Mouse (Mus musculus) Muller cell, postnatal 12 days (primary cell): ENCODE measurements at regions not wholly inside any gene's neighbourhood (a gene's known extent, or its start where the extent isn't known, plus 50 kb on each side); places are given as distances from the start of the nearest gene placed in this dataset.

Source experiments
- DNase-seq: peaks from one replicate; pipeline ENCODE4 v3.0.0-alpha.2; 2015; ENCODE audit errors: inconsistent ontology term

- DNase-seq, result peak; percentile 7
Observed at GRCm38 (mm10) chr14:118318524-118318923, 51.8 kb downstream of the Gm9376 start.

GRCm38 (mm10) chr14:118320101-118320500, 53.3 kb downstream of the Gm9376 start:
- DNase-seq, result no peak

GRCm38 (mm10) chr14:118321083-118321482, 54.3 kb downstream of the Gm9376 start:
- no peak for DNase-seq

GRCm38 (mm10) chr14:118322003-118322821, 55.5 kb downstream of the Gm9376 start:
- no peak for DNase-seq

- no peak for DNase-seq
Observed at GRCm38 (mm10) chr14:118322865-118323264, 56.1 kb downstream of the Gm9376 start.

- no peak for DNase-seq
Observed at GRCm38 (mm10) chr14:118338071-118338470, 71.3 kb downstream of the Gm9376 start.

GRCm38 (mm10) chr14:118362931-118363330, 96.2 kb downstream of the Gm9376 start:
- DNase-seq, result no peak

DNA sequence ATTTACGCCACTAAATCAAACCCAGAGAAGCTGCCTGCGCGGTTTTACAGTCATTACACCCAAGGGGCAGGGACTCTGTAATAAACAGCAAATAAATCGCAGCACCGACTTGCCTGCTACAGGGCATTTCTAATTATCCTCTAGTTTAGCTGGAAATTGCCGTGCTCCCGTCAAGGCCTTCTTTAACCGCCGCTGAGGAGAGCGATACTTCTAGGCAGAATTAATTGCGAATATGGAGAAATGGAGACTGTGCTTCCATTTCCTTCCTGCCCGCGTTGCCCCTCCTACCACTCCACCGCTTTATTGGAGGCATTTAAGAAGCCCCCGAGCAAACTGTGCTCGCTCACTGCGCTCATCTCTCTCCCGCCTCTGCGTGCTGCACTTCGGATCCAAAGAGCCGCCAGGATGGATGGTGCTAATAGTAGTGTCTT, 96.6 kb downstream of the Gm9376 start:
- DNase-seq, result no peak

- DNase-seq, result peak; percentile 29
Observed at GRCm38 (mm10) chr14:118366522-118366921, 99.8 kb downstream of the Gm9376 start.

- DNase-seq, result no peak
Observed at GRCm38 (mm10) chr14:118368619-118369431, 102.1 kb downstream of the Gm9376 start.

DNA sequence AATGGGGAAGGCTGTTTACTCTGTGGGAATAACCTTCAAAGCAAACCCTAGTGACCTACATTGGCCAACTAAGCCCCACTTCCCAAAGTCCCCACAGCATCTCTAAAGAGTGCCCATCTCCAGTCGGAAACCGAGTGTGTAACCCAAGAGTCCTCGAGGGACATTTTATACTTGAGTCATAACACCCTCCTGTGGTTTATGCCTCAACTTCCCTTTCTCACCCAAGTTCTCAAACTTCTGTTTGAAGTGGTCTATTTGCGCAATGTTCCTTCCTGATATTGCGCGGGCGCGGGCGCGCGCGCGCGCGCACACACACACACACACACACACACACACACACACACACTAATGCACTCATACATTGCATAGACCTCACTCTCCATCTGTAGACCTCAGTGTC, 104.6 kb downstream of the Gm9376 start:
- no peak for DNase-seq

DNA sequence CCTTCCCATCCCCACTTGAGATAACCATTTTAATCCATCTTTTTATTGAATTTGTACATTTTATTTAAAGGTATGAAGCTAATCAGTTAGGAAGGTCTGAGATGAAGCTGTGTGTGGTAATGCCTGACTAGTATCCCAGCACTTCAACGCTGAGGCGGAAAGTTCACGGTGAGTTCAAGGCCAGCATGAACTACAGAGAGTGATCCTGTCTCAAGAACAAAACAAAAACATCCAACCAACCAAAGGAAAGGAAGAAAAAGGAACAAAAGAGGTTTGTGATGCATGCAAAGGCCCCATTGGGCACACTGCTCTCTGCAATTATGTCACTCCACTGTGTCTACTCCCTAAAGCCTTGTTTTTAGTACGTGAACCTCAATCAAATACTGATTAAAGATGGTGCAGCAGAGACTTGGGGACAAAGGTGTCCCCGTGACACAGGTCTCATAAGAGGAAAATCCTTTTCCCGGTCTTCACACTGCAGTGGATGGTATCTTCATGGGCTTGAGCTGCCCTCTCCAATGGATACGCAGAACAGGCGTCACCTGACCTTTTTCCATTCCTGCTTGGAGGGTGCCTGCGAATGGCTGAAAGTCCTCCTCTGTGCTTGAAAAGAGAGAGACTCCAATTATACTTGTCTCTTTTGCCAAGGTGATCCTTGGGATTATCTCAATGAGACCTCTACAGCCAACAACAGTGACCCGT, 108.2 kb downstream of the Gm9376 start:
- no peak for DNase-seq

- DNase-seq, result no peak
Observed at GRCm38 (mm10) chr14:118375641-118376040, 108.9 kb downstream of the Gm9376 start.

- DNase-seq, result no peak
Observed at GRCm38 (mm10) chr14:118379624-118380023, 112.9 kb downstream of the Gm9376 start.

- no peak for DNase-seq
Observed at GRCm38 (mm10) chr14:118385529-118385932, 118.8 kb downstream of the Gm9376 start.

DNA sequence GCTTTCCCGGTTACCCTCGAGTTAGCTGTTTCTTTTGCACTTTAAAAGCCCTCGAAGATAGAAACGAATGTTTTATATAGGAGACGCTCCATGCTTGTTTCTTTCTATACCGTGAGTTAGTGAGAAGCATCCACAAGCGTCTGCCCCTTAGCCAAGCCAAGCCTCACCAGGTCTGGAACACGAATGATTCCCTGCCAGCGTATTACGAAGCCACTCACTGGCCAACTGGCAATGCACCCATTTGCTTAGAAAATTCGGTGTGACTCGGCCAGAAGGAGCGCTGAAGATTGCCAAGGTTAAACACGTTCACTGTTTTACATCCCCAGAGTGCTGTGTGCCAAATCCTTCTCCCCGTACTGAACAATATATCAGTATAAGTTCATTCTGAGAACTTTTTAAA, 121.3 kb downstream of the Gm9376 start:
- no peak for DNase-seq

GRCm38 (mm10) chr14:118390790-118391189, 124.0 kb downstream of the Gm9376 start:
- DNase-seq, result no peak

GRCm38 (mm10) chr14:118391561-118391960, 124.8 kb downstream of the Gm9376 start:
- DNase-seq, result no peak

DNA sequence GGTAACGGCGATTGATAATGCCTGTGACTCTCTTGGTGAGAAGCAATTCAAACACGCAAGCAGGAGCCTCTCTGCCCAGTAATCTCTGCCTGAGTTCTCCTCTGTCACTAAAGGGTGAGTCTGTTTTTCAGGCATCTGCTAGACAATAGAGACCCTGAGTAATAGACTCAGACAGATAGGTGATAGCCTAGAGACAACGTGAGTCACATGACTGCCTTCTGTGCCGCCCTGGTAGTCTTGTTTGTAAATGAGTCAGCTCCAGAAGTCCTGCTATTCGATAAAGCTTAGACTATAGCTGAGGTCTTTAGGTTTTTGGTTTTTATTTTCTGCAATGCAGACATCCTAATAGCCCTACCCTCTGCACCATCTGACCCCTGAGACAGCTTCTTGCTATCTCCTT, 126.9 kb downstream of the Gm9376 start:
- peak; percentile 41 for DNase-seq

DNA sequence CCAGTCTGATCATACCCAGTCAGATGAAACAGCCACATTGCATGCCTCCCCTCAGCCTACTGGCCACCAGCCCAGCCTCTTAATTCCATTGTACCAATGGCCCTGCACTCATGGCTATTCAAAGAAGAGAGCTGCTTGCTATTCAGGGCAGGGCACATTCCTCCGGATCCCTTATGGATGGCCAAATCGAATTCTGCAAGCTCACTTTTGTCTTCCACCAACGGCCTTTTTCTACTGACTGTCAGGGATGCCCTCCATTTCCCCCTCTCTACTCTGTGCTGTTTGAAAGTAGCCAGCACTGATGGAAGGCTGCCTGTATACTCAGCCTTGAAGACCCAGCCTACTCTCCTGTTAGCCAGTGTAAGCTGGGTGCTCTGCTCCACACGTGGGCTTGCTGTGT, 147.5 kb downstream of the Gm9376 start:
- DNase-seq, result peak; percentile 85

DNA sequence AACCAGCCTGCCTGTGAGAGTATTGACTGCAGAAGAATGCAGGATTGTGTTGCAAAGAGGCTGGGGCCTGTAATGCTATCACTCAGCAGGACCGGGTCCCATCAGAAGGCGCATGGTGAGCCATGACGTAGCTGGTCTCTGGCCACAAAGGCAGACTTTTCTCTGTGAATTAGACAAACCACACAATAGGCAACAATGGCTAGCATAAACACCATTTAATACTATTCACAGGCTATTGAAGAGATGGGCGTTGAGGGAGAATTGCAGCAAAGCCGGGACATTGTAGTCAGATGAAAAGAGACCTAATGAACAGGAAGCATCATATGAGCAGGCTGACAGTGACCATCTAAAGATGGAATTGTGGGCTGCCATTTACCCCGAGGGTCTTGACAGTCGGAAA, 149.4 kb downstream of the Gm9376 start:
- no peak for DNase-seq
